Comparison of ENCODE assay signal across 29 mouse cellular contexts in the genomic region with DNA sequence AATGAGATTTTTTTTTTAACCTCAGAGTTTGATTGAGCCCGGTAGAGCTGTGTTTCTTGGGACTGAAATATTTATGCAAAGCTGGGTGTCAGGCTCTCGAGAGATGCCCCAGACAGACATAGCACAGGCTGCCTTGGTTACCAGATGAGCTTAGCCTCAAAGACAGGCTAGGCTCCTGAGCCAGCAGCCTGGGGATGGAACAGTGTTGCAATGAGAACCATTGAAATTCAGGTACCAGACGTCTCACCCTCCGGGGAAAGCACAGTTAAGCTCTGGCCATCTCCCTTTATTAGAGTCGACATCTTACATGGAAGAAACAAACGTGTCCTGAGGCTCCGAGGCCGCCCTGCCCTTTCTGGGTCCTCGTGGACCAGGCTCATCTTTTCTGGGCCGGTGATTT.
A peak's percentile ranks its signal among the peaks of the same experiment; 100 is the strongest.
DNase-seq lines count a peak whose midpoint lies in the region; ATAC-seq and TF ChIP-seq lines count a peak whose summit lies in the region.
"Had no signal": no experiment of that assay in that cellular context is flagged by ENCODE, and none has a peak within 500 bp of the region (broad histone marks: within the 10 kb centered on the region; RNA-seq: fewer than 3 reads in every experiment).

No protein-coding gene starts in this region.

- peaks cover 8% of the 10 kb centered on the region for H3K4me1 ChIP-seq in hindbrain, embryonic 12.5 days
- peaks cover 13% of the 10 kb centered on the region for H3K4me1 ChIP-seq in hindbrain, embryonic 13.5 days (replicated peaks)
- peaks cover 11% of the 10 kb centered on the region for H3K4me1 ChIP-seq in midbrain, embryonic 13.5 days (replicated peaks)
- no peaks in the 10 kb centered on the region for H3K4me1 ChIP-seq in stomach, postnatal 0 days (replicated peaks; ENCODE audit: control insufficient read depth, insufficient read depth)
- H3K4me1 ChIP-seq: limb, embryonic 13.5 days; lung, embryonic 15.5 days had no signal

- H3K27ac ChIP-seq in hindbrain, embryonic 12.5 days, result no peak overlapping the region
- H3K27ac ChIP-seq in hindbrain, embryonic 13.5 days, result no peak overlapping the region
- 0 out of 2 replicates have a peak overlapping the region, but pooled peaks have one; percentile 32 for H3K27ac ChIP-seq in midbrain, embryonic 13.5 days
- H3K27ac ChIP-seq in stomach, postnatal 0 days (replicated peaks), result no peak overlapping the region
- no peak overlapping the region for H3K27ac ChIP-seq in layer of hippocampus, adult 2 months
- H3K27ac ChIP-seq: embryonic facial prominence, embryonic 12.5 days; hindbrain, embryonic 10.5 days; left cerebral cortex, adult 2 months; limb, embryonic 13.5 days; lung, embryonic 15.5 days had no signal

- H3K4me3 ChIP-seq in hindbrain, embryonic 12.5 days, result no peak overlapping the region
- no peak overlapping the region for H3K4me3 ChIP-seq in hindbrain, embryonic 13.5 days
- H3K4me3 ChIP-seq in midbrain, embryonic 13.5 days (replicated peaks), result no peak overlapping the region
- no peak overlapping the region for H3K4me3 ChIP-seq in stomach, postnatal 0 days (ENCODE audit: low read depth, low read length)
- H3K4me3 ChIP-seq in layer of hippocampus, adult 2 months, result no peak overlapping the region
- H3K4me3 ChIP-seq: embryonic facial prominence, embryonic 12.5 days; hindbrain, embryonic 10.5 days; left cerebral cortex, adult 2 months; limb, embryonic 13.5 days; lung, embryonic 15.5 days had no signal

- no peak for TF ChIP-seq EP300 in stomach, postnatal 0 days (optimal IDR thresholded peaks at IDR 0.05)

- H3K27me3 ChIP-seq in hindbrain, embryonic 12.5 days, result no peaks in the 10 kb centered on the region; the same call in 1 of the 2 replicates
- no peaks in the 10 kb centered on the region for H3K27me3 ChIP-seq in hindbrain, embryonic 13.5 days
- no peaks in the 10 kb centered on the region for H3K27me3 ChIP-seq in midbrain, embryonic 13.5 days
- no peaks in the 10 kb centered on the region for H3K27me3 ChIP-seq in stomach, postnatal 0 days (ENCODE audit: control insufficient read depth, insufficient read depth, low read length)
- H3K27me3 ChIP-seq: CH12.LX; embryonic facial prominence, embryonic 12.5 days; limb, embryonic 13.5 days; lung, embryonic 15.5 days had no signal

- ATAC-seq in hindbrain, embryonic 12.5 days (ENCODE audit: low FRiP score), result peak; percentile 60; the same call in 1 of the 2 replicates
- no peak for ATAC-seq in hindbrain, embryonic 13.5 days (ENCODE audit: low FRiP score)
- peak; percentile 76 for ATAC-seq in midbrain, embryonic 13.5 days
- no peak for ATAC-seq in stomach, postnatal 0 days (ENCODE audit: low FRiP score, low TSS enrichment)
- ATAC-seq: activated CD4-positive, CD25-positive, alpha-beta regulatory T cell, adult 4 months; intestine, postnatal 0 days had no signal

- no peak overlapping the region for H3K9ac ChIP-seq in hindbrain, embryonic 12.5 days
- no peak overlapping the region for H3K9ac ChIP-seq in hindbrain, embryonic 13.5 days
- no peak overlapping the region for H3K9ac ChIP-seq in midbrain, embryonic 13.5 days (replicated peaks)
- H3K9ac ChIP-seq in stomach, postnatal 0 days (ENCODE audit: low read length), result no peak overlapping the region
- H3K9ac ChIP-seq: embryonic facial prominence, embryonic 12.5 days; limb, embryonic 13.5 days; lung, embryonic 15.5 days had no signal

- no peaks in the 10 kb centered on the region for H3K36me3 ChIP-seq in hindbrain, embryonic 12.5 days
- no peaks in the 10 kb centered on the region for H3K36me3 ChIP-seq in hindbrain, embryonic 13.5 days
- no peaks in the 10 kb centered on the region for H3K36me3 ChIP-seq in midbrain, embryonic 13.5 days
- no peaks in the 10 kb centered on the region for H3K36me3 ChIP-seq in stomach, postnatal 0 days (ENCODE audit: control insufficient read depth, insufficient read depth, low read length)
- H3K36me3 ChIP-seq: embryonic facial prominence, embryonic 12.5 days; hindbrain, embryonic 10.5 days; limb, embryonic 13.5 days; lung, embryonic 15.5 days had no signal

- H3K4me2 ChIP-seq in hindbrain, embryonic 12.5 days (replicated peaks), result no peak overlapping the region
- H3K4me2 ChIP-seq in hindbrain, embryonic 13.5 days, result no peak overlapping the region
- no peak overlapping the region for H3K4me2 ChIP-seq in midbrain, embryonic 13.5 days (replicated peaks)
- no peak overlapping the region for H3K4me2 ChIP-seq in stomach, postnatal 0 days (replicated peaks; ENCODE audit: low read depth)
- H3K4me2 ChIP-seq: embryonic facial prominence, embryonic 12.5 days; limb, embryonic 13.5 days; liver, embryonic 11.5 days; lung, embryonic 15.5 days had no signal

- peak; percentile 4 for DNase-seq in embryo, embryonic 11 days
- DNase-seq in embryo, embryonic 10 days (ENCODE audit: low spot score), result no peak
- DNase-seq in retina, postnatal 1 day, result peak; percentile 72
- no peak for DNase-seq in stomach, postnatal 0 days (ENCODE audit: low spot score)
- no peak for DNase-seq in layer of hippocampus, adult 2 months (ENCODE audit: low spot score in 2 of 2)
- DNase-seq: adrenal gland, adult 2 months; adrenal gland, postnatal 36 days; cerebellum, adult 8-10 months; cerebellum, postnatal 25 days; heart, postnatal 14 days; kidney, adult 9 months; kidney, postnatal 14 days; lung, postnatal 36 days; right cerebral cortex, adult 18-20 months; spleen, adult 18-20 months; thymus, adult 18-20 months; thymus, postnatal 36 days had no signal

- TF ChIP-seq CTCF in stomach, postnatal 0 days (IDR thresholded peaks at IDR 0.05; ENCODE audit: low read depth), result no peak
- no peak for TF ChIP-seq CTCF in layer of hippocampus, adult 2 months (conservative IDR thresholded peaks at IDR 0.05)

- 33% methylated on average over 10 of the region's 10 CpGs for WGBS in hindbrain, embryonic 12.5 days
- 18% methylated on average over 10 of the region's 10 CpGs for WGBS in hindbrain, embryonic 13.5 days
- 18% methylated on average over 10 of the region's 10 CpGs for WGBS in midbrain, embryonic 13.5 days
- 61% methylated on average over 10 of the region's 10 CpGs for WGBS in stomach, postnatal 0 days

- H3K9me3 ChIP-seq in hindbrain, embryonic 12.5 days (replicated peaks), result no peaks in the 10 kb centered on the region; the same call in 1 of the 2 replicates
- no peaks in the 10 kb centered on the region for H3K9me3 ChIP-seq in hindbrain, embryonic 13.5 days
- H3K9me3 ChIP-seq in midbrain, embryonic 13.5 days, result no peaks in the 10 kb centered on the region
- H3K9me3 ChIP-seq in stomach, postnatal 0 days (ENCODE audit: control insufficient read depth, low read length), result no peaks in the 10 kb centered on the region
- H3K9me3 ChIP-seq: embryonic facial prominence, embryonic 12.5 days; lung, embryonic 15.5 days had no signal

Comparison
In these comparisons a context has a peak if more than half of its experiments do, and no peak if none do; other contexts are left out.
1. DNase-seq: peak in embryo, embryonic 11 days (single experiment) and retina, postnatal 1 day (single experiment); none in embryo, embryonic 10 days (single experiment), stomach, postnatal 0 days (single experiment) and layer of hippocampus, adult 2 months (0 of 2).
2. ATAC-seq: peak in hindbrain, embryonic 12.5 days (single experiment) and midbrain, embryonic 13.5 days (single experiment); none in hindbrain, embryonic 13.5 days (single experiment) and stomach, postnatal 0 days (single experiment).